Mouse (Mus musculus): ENCODE results near the gene Lcn11. TPM values are rescaled to one million over a fixed set of nuclear protein-coding genes. Genes with fewer than 3 reads are reported as not detected.

The Lcn11 gene
- polyA plus RNA-seq, 1 experiment from 2014 or later = not detected

DNA sequence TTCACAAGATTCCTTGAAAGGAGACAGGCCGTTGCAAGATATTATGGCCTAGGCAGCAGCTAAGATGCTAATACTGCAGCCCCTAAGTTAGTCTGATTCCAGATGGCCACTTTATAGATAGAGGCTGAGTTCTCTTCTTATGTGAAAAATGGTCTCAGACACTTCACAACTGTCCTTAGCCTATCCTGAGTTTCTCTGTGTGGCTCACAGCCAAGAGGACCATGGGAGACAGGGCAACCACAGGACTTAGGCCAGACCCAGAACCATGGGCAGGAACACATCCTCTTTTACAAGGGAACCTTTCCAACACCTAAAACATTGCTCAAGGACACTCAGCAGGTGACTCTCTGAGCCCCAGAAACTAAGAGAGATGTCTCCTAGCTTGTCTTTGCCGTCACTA, 3.3 kb upstream of the Lcn11 start:
- ATAC-seq (ENCODE audit: insufficient number of reproducible peaks, insufficient read depth, low FRiP score, low read depth) = no peak
- WGBS = 94% methylated on average over 2 of the region's 2 CpGs
- H3K4me1 ChIP-seq (ENCODE audit: control insufficient read depth, insufficient read depth, low read length) = no peaks in the 10 kb centered on the region
- H3K4me2 ChIP-seq (replicated peaks; ENCODE audit: low read depth, low read length) = no peak overlapping the region
- no peak overlapping the region for H3K27ac ChIP-seq (ENCODE audit: low read length)
- H3K9me3 ChIP-seq (ENCODE audit: control insufficient read depth, low read depth, low read length) = no peaks in the 10 kb centered on the region
- H3K27me3 ChIP-seq (ENCODE audit: control insufficient read depth, insufficient read depth, low read length) = no peaks in the 10 kb centered on the region
- H3K36me3 ChIP-seq (ENCODE audit: control insufficient read depth, insufficient read depth, low read length) = no peaks in the 10 kb centered on the region
- no peak overlapping the region for H3K9ac ChIP-seq (replicated peaks; ENCODE audit: low read depth, low read length)
- no peak overlapping the region for H3K4me3 ChIP-seq (ENCODE audit: low read depth, low read length)

DNA sequence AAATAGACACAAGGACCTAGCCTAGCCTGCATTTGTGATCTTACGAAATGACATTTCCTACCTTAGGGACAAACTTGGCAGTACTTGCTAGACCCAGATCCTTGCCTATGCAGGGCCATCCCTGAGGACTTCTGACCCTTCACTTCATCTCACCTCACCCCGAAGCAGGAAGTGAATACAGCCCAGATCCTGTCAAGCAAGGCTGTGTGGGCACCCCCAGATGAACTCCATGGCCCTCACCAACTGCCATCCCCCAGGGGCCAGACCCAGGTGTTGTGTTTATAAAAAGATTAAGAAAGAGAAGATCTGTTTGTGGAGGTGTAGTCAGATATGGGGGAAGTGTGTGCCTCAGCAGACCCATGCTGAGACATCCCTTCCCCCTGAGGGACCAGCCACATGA, 2.2 kb upstream of the Lcn11 start:
- WGBS = 71% methylated on average over 2 of the region's 2 CpGs
- no peak for ATAC-seq (ENCODE audit: insufficient number of reproducible peaks, insufficient read depth, low FRiP score, low read depth)

DNA sequence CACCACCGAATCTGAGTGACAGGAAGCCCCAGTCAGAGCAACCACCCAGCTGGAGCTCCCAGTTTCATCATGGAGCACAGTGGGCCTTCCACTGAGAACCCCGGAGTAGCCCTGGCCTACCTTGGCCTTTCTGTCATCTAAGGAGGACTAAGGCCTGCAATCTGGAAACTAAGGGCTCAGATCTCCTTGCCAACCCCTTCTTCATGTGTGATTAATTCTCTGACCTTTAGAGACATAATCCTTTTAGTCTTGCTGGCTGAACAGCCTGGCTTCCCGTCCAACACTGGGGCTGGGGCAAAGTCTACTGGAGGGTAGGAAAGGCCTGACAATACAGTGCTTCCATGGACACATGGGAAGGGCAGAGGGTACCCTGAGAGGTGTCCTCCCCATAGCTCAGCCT, 826 bp upstream of the Lcn11 start:
- H3K36me3 ChIP-seq (ENCODE audit: control insufficient read depth, insufficient read depth, low read length) = no peaks in the 10 kb centered on the region
- H3K4me1 ChIP-seq (ENCODE audit: control insufficient read depth, insufficient read depth, low read length) = no peaks in the 10 kb centered on the region
- no peak overlapping the region for H3K4me3 ChIP-seq (ENCODE audit: low read depth, low read length)
- ATAC-seq (ENCODE audit: insufficient number of reproducible peaks, insufficient read depth, low FRiP score, low read depth) = no peak
- H3K4me2 ChIP-seq (replicated peaks; ENCODE audit: low read depth, low read length) = no peak overlapping the region
- H3K9me3 ChIP-seq (ENCODE audit: control insufficient read depth, low read depth, low read length) = no peaks in the 10 kb centered on the region
- no peak overlapping the region for H3K9ac ChIP-seq (replicated peaks; ENCODE audit: low read depth, low read length)
- no peaks in the 10 kb centered on the region for H3K27me3 ChIP-seq (ENCODE audit: control insufficient read depth, insufficient read depth, low read length)
- no peak overlapping the region for H3K27ac ChIP-seq (ENCODE audit: low read length)
- WGBS = 70% methylated on average over 3 of the region's 3 CpGs

More for the DNA sequence above, 2.2 kb upstream of the Lcn11 start:
- H3K4me3 ChIP-seq (ENCODE audit: low read depth, low read length) = no peak overlapping the region
- H3K27me3 ChIP-seq (ENCODE audit: control insufficient read depth, insufficient read depth, low read length) = no peaks in the 10 kb centered on the region
- no peak overlapping the region for H3K4me2 ChIP-seq (replicated peaks; ENCODE audit: low read depth, low read length)
- no peaks in the 10 kb centered on the region for H3K4me1 ChIP-seq (ENCODE audit: control insufficient read depth, insufficient read depth, low read length)
- H3K9ac ChIP-seq (replicated peaks; ENCODE audit: low read depth, low read length) = no peak overlapping the region
- H3K36me3 ChIP-seq (ENCODE audit: control insufficient read depth, insufficient read depth, low read length) = no peaks in the 10 kb centered on the region
- no peak overlapping the region for H3K27ac ChIP-seq (ENCODE audit: low read length)
- no peaks in the 10 kb centered on the region for H3K9me3 ChIP-seq (ENCODE audit: control insufficient read depth, low read depth, low read length)

DNA sequence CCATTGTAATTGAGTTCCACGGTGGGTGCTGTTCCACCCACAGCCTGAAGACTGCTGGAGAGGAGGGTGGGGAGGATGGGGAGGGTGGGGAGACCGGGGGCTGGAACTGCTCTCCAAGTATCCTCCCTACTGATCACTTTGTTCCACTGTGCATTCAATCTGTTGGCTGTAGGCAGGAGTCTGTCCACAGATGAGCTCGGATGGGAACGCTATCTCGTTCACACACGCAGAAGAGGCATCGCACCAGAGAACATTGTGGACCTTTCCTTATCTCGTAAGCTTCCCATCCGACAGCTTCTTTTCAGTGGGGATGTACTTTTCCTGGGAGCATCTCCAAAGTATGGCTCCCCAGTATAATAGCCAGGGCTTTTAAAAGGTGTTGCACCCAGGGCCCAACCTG, 2.3 kb downstream of the Lcn11 start:
- no peak overlapping the region for H3K4me3 ChIP-seq (ENCODE audit: low read depth, low read length)
- no peaks in the 10 kb centered on the region for H3K4me1 ChIP-seq (ENCODE audit: control insufficient read depth, insufficient read depth, low read length)
- WGBS = 83% methylated on average over 9 of the region's 9 CpGs
- H3K36me3 ChIP-seq (ENCODE audit: control insufficient read depth, insufficient read depth, low read length) = no peaks in the 10 kb centered on the region
- no peak overlapping the region for H3K9ac ChIP-seq (replicated peaks; ENCODE audit: low read depth, low read length)
- H3K27ac ChIP-seq (ENCODE audit: low read length) = no peak overlapping the region
- no peak for ATAC-seq (ENCODE audit: insufficient number of reproducible peaks, insufficient read depth, low FRiP score, low read depth)
- H3K4me2 ChIP-seq (replicated peaks; ENCODE audit: low read depth, low read length) = no peak overlapping the region
- H3K9me3 ChIP-seq (ENCODE audit: control insufficient read depth, low read depth, low read length) = no peaks in the 10 kb centered on the region
- H3K27me3 ChIP-seq (ENCODE audit: control insufficient read depth, insufficient read depth, low read length) = no peaks in the 10 kb centered on the region

GRCm38 (mm10) chr2:25780921-25781320, 4.1 kb downstream of the Lcn11 start:
- Histone ChIP-seq H3K4me1 (ENCODE audit: control insufficient read depth, insufficient read depth, low read length) (peaks cover 4% of the 10 kb centered on the region; the same call in 1 of the 2 replicates), H3K27me3 (ENCODE audit: control insufficient read depth, insufficient read depth, low read length) (no peaks in the 10 kb centered on the region), H3K9me3 (ENCODE audit: control insufficient read depth, low read depth, low read length) (no peaks in the 10 kb centered on the region), H3K4me3 (ENCODE audit: low read depth, low read length) (no peak overlapping the region), H3K9ac (replicated peaks; ENCODE audit: low read depth, low read length) (no peak overlapping the region), H3K36me3 (ENCODE audit: control insufficient read depth, insufficient read depth, low read length) (no peaks in the 10 kb centered on the region), H3K4me2 (replicated peaks; ENCODE audit: low read depth, low read length) (no peak overlapping the region), H3K27ac (ENCODE audit: low read length) (no peak overlapping the region)
- 28% methylated on average over 4 of the region's 4 CpGs for WGBS
- ATAC-seq (ENCODE audit: insufficient number of reproducible peaks, insufficient read depth, low FRiP score, low read depth) = no peak

DNA sequence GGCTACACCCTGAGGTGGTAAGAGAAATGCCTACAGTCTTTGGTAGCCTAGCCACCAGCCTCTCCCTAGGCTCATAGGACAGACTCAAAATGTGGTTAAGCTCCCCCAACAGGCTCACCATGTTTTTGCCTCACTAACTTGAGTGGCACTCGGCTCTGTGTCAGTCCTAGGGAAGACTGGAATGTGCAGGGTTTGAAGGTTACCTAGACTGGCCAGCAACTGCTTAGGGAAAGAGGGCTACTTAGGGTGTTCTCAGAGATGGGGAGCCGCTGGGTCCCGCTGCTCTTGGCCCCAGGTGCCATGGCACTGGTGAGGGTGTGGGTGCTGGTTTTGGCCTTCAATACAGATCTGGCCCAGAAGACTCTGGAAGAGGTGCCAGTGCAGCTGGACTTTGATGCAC, 5.1 kb downstream of the Lcn11 start, which contains the start of gene Gm13539:
Gm13539 (plus strand) TSS at position 301 of the 400 bp plus-strand sequence.
- no peaks in the 10 kb centered on the region for H3K27me3 ChIP-seq (ENCODE audit: control insufficient read depth, insufficient read depth, low read length)
- peaks cover 7% of the 10 kb centered on the region; the same call in 1 of the 2 replicates for H3K4me1 ChIP-seq (ENCODE audit: control insufficient read depth, insufficient read depth, low read length)
- H3K4me3 ChIP-seq (ENCODE audit: low read depth, low read length) = no peak within 1 kb of the TSS
- no peak within 1 kb of the TSS for H3K27ac ChIP-seq (ENCODE audit: low read length)
- WGBS = 88% methylated on average over 3 of the region's 3 CpGs
- H3K9me3 ChIP-seq (ENCODE audit: control insufficient read depth, low read depth, low read length) = no peaks in the 10 kb centered on the region
- ATAC-seq (ENCODE audit: insufficient number of reproducible peaks, insufficient read depth, low FRiP score, low read depth) = no peak
- H3K36me3 ChIP-seq (ENCODE audit: control insufficient read depth, insufficient read depth, low read length) = no peaks in the 10 kb centered on the region
- H3K4me2 ChIP-seq (replicated peaks; ENCODE audit: low read depth, low read length) = no peak within 1 kb of the TSS
- H3K9ac ChIP-seq (replicated peaks; ENCODE audit: low read depth, low read length) = no peak within 1 kb of the TSS

- WGBS = 59% methylated on average over 5 of the region's 5 CpGs
- Histone ChIP-seq H3K27ac (ENCODE audit: low read length) (no peak overlapping the region), H3K4me2 (replicated peaks; ENCODE audit: low read depth, low read length) (no peak overlapping the region), H3K9ac (replicated peaks; ENCODE audit: low read depth, low read length) (no peak overlapping the region), H3K36me3 (ENCODE audit: control insufficient read depth, insufficient read depth, low read length) (no peaks in the 10 kb centered on the region), H3K4me3 (ENCODE audit: low read depth, low read length) (no peak overlapping the region), H3K27me3 (ENCODE audit: control insufficient read depth, insufficient read depth, low read length) (no peaks in the 10 kb centered on the region), H3K4me1 (ENCODE audit: control insufficient read depth, insufficient read depth, low read length) (peaks cover 7% of the 10 kb centered on the region; the same call in 1 of the 2 replicates), H3K9me3 (ENCODE audit: control insufficient read depth, low read depth, low read length) (no peaks in the 10 kb centered on the region)
- no peak for ATAC-seq (ENCODE audit: insufficient number of reproducible peaks, insufficient read depth, low FRiP score, low read depth)
These were observed 8.9 kb downstream of the Lcn11 start for GRCm38 (mm10) chr2:25785573-25786322.

DNA sequence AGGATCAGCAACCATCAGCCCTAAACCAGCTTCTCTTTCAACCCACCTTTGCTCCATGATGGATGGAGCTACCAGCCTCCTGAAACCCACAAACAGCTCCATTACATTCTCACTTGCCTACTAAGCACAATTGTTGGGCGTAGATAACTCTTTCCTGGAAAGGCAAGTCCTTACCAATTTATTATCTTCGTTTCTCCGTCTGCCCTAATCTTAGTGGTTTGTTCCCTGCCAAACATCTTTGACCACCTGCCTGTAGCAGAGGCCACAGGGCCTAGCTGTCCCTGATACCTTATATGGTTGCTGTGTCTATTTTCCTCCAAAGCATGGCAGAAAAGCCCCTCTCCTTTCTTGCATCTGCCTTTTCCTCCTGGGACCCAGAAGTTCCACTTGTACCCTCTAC, 12.3 kb downstream of the Lcn11 start:
- H3K4me3 ChIP-seq (ENCODE audit: low read depth, low read length) = no peak overlapping the region
- H3K27ac ChIP-seq (ENCODE audit: low read length) = no peak overlapping the region
- H3K36me3 ChIP-seq (ENCODE audit: control insufficient read depth, insufficient read depth, low read length) = no peaks in the 10 kb centered on the region
- no peak overlapping the region for H3K9ac ChIP-seq (replicated peaks; ENCODE audit: low read depth, low read length)
- no peak for ATAC-seq (ENCODE audit: insufficient number of reproducible peaks, insufficient read depth, low FRiP score, low read depth)
- H3K4me2 ChIP-seq (replicated peaks; ENCODE audit: low read depth, low read length) = no peak overlapping the region
- 76% methylated on average over 3 of the region's 3 CpGs for WGBS
- H3K4me1 ChIP-seq (ENCODE audit: control insufficient read depth, insufficient read depth, low read length) = peaks cover 7% of the 10 kb centered on the region; the same call in 1 of the 2 replicates
- no peaks in the 10 kb centered on the region for H3K27me3 ChIP-seq (ENCODE audit: control insufficient read depth, insufficient read depth, low read length)
- no peaks in the 10 kb centered on the region for H3K9me3 ChIP-seq (ENCODE audit: control insufficient read depth, low read depth, low read length)

GRCm38 (mm10) chr2:25797635-25798034, 20.8 kb downstream of the Lcn11 start:
- Histone ChIP-seq H3K4me2 (replicated peaks; ENCODE audit: low read depth, low read length) (no peak overlapping the region), H3K9me3 (ENCODE audit: control insufficient read depth, low read depth, low read length) (no peaks in the 10 kb centered on the region), H3K36me3 (ENCODE audit: control insufficient read depth, insufficient read depth, low read length) (no peaks in the 10 kb centered on the region), H3K27ac (ENCODE audit: low read length) (no peak overlapping the region), H3K9ac (replicated peaks; ENCODE audit: low read depth, low read length) (no peak overlapping the region), H3K27me3 (ENCODE audit: control insufficient read depth, insufficient read depth, low read length) (no peaks in the 10 kb centered on the region), H3K4me3 (ENCODE audit: low read depth, low read length) (no peak overlapping the region), H3K4me1 (ENCODE audit: control insufficient read depth, insufficient read depth, low read length) (no peaks in the 10 kb centered on the region)
- no peak for ATAC-seq (ENCODE audit: insufficient number of reproducible peaks, insufficient read depth, low FRiP score, low read depth)
- 22% methylated on average over 2 of the region's 2 CpGs for WGBS
